Mouse (Mus musculus): ENCODE data around the gene Gm4064. TPM values are rescaled to one million over a fixed set of nuclear protein-coding genes. Genes with fewer than 3 reads are reported as not detected.

Gm4064 gene
- not detected for polyA plus RNA-seq (2017; shearing (Covaris generic))

GRCm38 (mm10) chrY:2796105-2796504 is at the start of gene Gm4064:
Gm4064 (minus strand) TSS chrY:2796205.

GRCm38 (mm10) chrY:2830380-2830779 is 34.4 kb upstream of the Gm4064 start, which contains the start of the genes Rbmy and Gm10256:
Rbmy (plus strand) TSS chrY:2830680.
Gm10256 (plus strand) TSS chrY:2830699.

Other genes with a start within 250 kb of the Gm4064 start
- not detected for gene H2al2c, start 197.1 kb downstream of the Gm4064 start, polyA plus RNA-seq (2017; shearing (Covaris generic))
- gene Sry, start 132.5 kb downstream of the Gm4064 start, polyA plus RNA-seq (2017; shearing (Covaris generic)) = not detected
- not detected for gene H2al2b, start 75.5 kb downstream of the Gm4064 start, polyA plus RNA-seq (2017; shearing (Covaris generic))
- not detected for gene Rbmy, start 34.5 kb upstream of the Gm4064 start, polyA plus RNA-seq (2017; shearing (Covaris generic))
- not detected for gene Gm10256, start 34.5 kb upstream of the Gm4064 start, polyA plus RNA-seq (2017; shearing (Covaris generic))
- gene Gm10352, start 104.8 kb upstream of the Gm4064 start, polyA plus RNA-seq (2017; shearing (Covaris generic)) = not detected
- not detected for gene Gm29289, start 136.4 kb upstream of the Gm4064 start, polyA plus RNA-seq (2017; shearing (Covaris generic))

Measured in naive thymus-derived CD4-positive, alpha-beta T cell, adult 5 months (primary cell).